Mouse (Mus musculus) heart, adult 11 months (tissue): Measurements from ENCODE around the gene Cul4a.

Experiments used
- DNase-seq: peaks from one replicate; pipeline ENCODE4 v3.0.0; 2022

The Cul4a gene

GRCm38 (mm10) chr8:13141681-13142080 is 36.3 kb downstream of the Cul4a start:
- DNase-seq, result no peak

- DNase-seq, result no peak
Measured at GRCm38 (mm10) chr8:13148476-13148875, 43.1 kb downstream of the Cul4a start.

GRCm38 (mm10) chr8:13149287-13149686 is 43.9 kb downstream of the Cul4a start:
- no peak for DNase-seq

- no peak for DNase-seq
Measured at GRCm38 (mm10) chr8:13149866-13150265, 44.4 kb downstream of the Cul4a start.

GRCm38 (mm10) chr8:13150929-13151328 is 45.5 kb downstream of the Cul4a start:
- no peak for DNase-seq

GRCm38 (mm10) chr8:13154099-13154498 is 48.7 kb downstream of the Cul4a start:
- no peak for DNase-seq

- no peak for DNase-seq
Measured at GRCm38 (mm10) chr8:13155358-13155757, 49.9 kb downstream of the Cul4a start.

GRCm38 (mm10) chr8:13156327-13157097 is 51.1 kb downstream of the Cul4a start:
- peak; percentile 92 for DNase-seq

- peak; percentile 100 for DNase-seq
Measured at GRCm38 (mm10) chr8:13158718-13159376, 53.4 kb downstream of the Cul4a start, which contains the start of gene Lamp1. TSS of gene Lamp1 (plus strand) at chr8:13159161.

GRCm38 (mm10) chr8:13159377-13159881 is 54.0 kb downstream of the Cul4a start:
- DNase-seq, result peak; percentile 96

GRCm38 (mm10) chr8:13160691-13161090 is 55.3 kb downstream of the Cul4a start:
- DNase-seq, result no peak

- DNase-seq, result no peak
Measured at GRCm38 (mm10) chr8:13162098-13162497, 56.7 kb downstream of the Cul4a start.

GRCm38 (mm10) chr8:13163563-13163962 is 58.1 kb downstream of the Cul4a start:
- no peak for DNase-seq

- DNase-seq, result no peak
Measured at GRCm38 (mm10) chr8:13164361-13164760, 58.9 kb downstream of the Cul4a start.

GRCm38 (mm10) chr8:13170510-13170909 is 65.1 kb downstream of the Cul4a start:
- no peak for DNase-seq

- no peak for DNase-seq
Measured at GRCm38 (mm10) chr8:13174305-13174704, 68.9 kb downstream of the Cul4a start.

GRCm38 (mm10) chr8:13174811-13175210 is 69.4 kb downstream of the Cul4a start:
- peak; percentile 86 for DNase-seq

GRCm38 (mm10) chr8:13175650-13176049 is 70.2 kb downstream of the Cul4a start:
- DNase-seq, result peak; percentile 82

- no peak for DNase-seq
Measured at GRCm38 (mm10) chr8:13177173-13177852, 71.9 kb downstream of the Cul4a start.

- DNase-seq, result no peak
Measured at GRCm38 (mm10) chr8:13178137-13178536, 72.7 kb downstream of the Cul4a start.

GRCm38 (mm10) chr8:13179482-13179881 is 74.1 kb downstream of the Cul4a start:
- peak; percentile 89 for DNase-seq

GRCm38 (mm10) chr8:13179948-13180347 is 74.5 kb downstream of the Cul4a start:
- DNase-seq, result no peak

GRCm38 (mm10) chr8:13180408-13180807 is 75.0 kb downstream of the Cul4a start:
- no peak for DNase-seq
